Mouse (Mus musculus) cerebellum, postnatal 36 days (tissue): ENCODE results near the gene Tpbg.
"Not testable (repeated sequence)": the region's sequence is repeated elsewhere in the genome, so short reads cannot be mapped to it uniquely, and the experiment has no call there.

Source experiments
- DNase-seq, 2 experiments: peaks; one replicate each; pipeline ENCODE4 v3.0.0; 2021 to 2022; ENCODE audit warnings: mixed read lengths in 2 of 2

Gene Tpbg

GRCm38 (mm10) chr9:85842351-85843011 is at the start of gene Tpbg:
TSS of gene Tpbg (plus strand) at chr9:85842380.
- peak; percentile 16 to 19 for DNase-seq

- not testable (repeated sequence) for DNase-seq
Observed at GRCm38 (mm10) chr9:85801986-85802385, 40.2 kb upstream of the Tpbg start.

GRCm38 (mm10) chr9:85802563-85802962 is 39.6 kb upstream of the Tpbg start:
- DNase-seq: no peak

- peak; percentile 5 to 11 for DNase-seq
Observed at GRCm38 (mm10) chr9:85806411-85806810, 35.8 kb upstream of the Tpbg start.

- no peak for DNase-seq
Observed at GRCm38 (mm10) chr9:85809246-85809645, 32.9 kb upstream of the Tpbg start.

GRCm38 (mm10) chr9:85820829-85821228 is 21.4 kb upstream of the Tpbg start:
- no peak for DNase-seq

GRCm38 (mm10) chr9:85835521-85836425 is 6.4 kb upstream of the Tpbg start:
- peak; percentile 57 to 60 for DNase-seq

GRCm38 (mm10) chr9:85839626-85840025 is 2.6 kb upstream of the Tpbg start:
- DNase-seq: no peak

GRCm38 (mm10) chr9:85841891-85842290 is 289 bp upstream of the Tpbg start:
- DNase-seq: peak in 1 of 2 experiments; percentile 9

- peak in 1 of 2 experiments; percentile 17 for DNase-seq
Observed at GRCm38 (mm10) chr9:85843031-85843890, 1.1 kb downstream of the Tpbg start.

- peak in 1 of 2 experiments; percentile 7 for DNase-seq
Observed at GRCm38 (mm10) chr9:85843891-85844646, 1.9 kb downstream of the Tpbg start.

GRCm38 (mm10) chr9:85844647-85844983 is 2.4 kb downstream of the Tpbg start:
- no peak for DNase-seq

- DNase-seq: no peak
Observed at GRCm38 (mm10) chr9:85846186-85846585, 4.0 kb downstream of the Tpbg start.

GRCm38 (mm10) chr9:85854780-85855179 is 12.6 kb downstream of the Tpbg start:
- no peak for DNase-seq

GRCm38 (mm10) chr9:85856511-85856910 is 14.3 kb downstream of the Tpbg start:
- DNase-seq: no peak

GRCm38 (mm10) chr9:85861065-85861464 is 18.9 kb downstream of the Tpbg start:
- DNase-seq: no peak

- DNase-seq: peak in 1 of 2 experiments; percentile 7
Observed at GRCm38 (mm10) chr9:85862562-85862961, 20.4 kb downstream of the Tpbg start.

GRCm38 (mm10) chr9:85872908-85873307 is 30.7 kb downstream of the Tpbg start:
- no peak for DNase-seq

- DNase-seq: no peak
Observed at GRCm38 (mm10) chr9:85893681-85894080, 51.5 kb downstream of the Tpbg start.
